Mouse (Mus musculus): ENCODE measurements around the gene Snrpn. TPM values are rescaled to one million over a fixed set of nuclear protein-coding genes. Genes with fewer than 3 reads are reported as not detected.
"Not testable (repeated sequence)": the region's sequence is repeated elsewhere in the genome, so short reads cannot be mapped to it uniquely, and the experiment has no call there.

Gene Snrpn
- total RNA-seq (2021): 10 to 100 TPM; 20.4 TPM
- long read RNA-seq, experiment 1, transcript Snrpn-201 (10 exons, 1,932 nt): major isoform, 22 of 27 reads
- long read RNA-seq, experiment 1, partial matches to known transcripts: 3 of 27 reads
- long read RNA-seq, experiment 1, other reads (novel, unspliced or antisense): 2 of 27 reads
- long read RNA-seq, experiment 2, transcript Snrpn-201 (10 exons, 1,932 nt): major isoform, 36 of 40 reads
- long read RNA-seq, experiment 2, partial matches to known transcripts: 0 of 40 reads
- long read RNA-seq, experiment 2, other reads (novel, unspliced or antisense): 4 of 40 reads

DNA sequence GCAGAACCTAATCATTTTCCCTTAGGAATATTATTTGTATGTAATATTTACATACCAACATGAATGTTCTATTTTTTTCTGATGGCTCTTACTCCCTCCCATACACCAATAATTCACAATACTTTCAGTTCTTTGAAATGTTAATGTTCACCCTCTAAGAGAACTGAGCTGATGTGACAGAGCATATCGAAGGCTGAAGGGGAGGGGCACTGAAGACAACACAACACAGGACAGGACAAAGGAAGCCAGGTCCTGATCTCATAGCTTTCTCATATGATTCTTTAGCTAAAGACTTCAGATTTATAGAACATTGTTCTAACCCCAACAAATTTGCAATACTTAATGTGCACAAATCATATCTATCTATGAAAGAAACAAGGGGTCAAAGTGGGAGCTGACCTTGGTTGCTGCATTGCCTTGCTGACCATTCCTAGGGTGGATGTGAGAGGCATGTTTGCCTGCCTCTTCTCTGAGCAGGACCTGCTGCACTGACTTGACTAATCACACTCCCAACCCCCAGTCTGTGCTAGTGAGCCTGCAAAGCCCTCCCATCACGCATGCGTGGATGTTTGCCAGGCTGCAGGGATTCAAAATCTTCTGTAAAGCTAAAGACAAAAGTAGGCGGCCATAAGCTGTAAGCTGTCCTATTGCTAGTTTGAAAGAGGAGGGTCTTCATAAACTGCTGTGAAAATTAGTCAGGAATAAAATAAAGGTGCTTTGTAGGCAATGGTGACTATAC lies at the start of gene Snrpn:
TSS of gene Snrpn (minus strand) at position 478 of the 739 bp plus-strand sequence.
- no peak for DNase-seq

DNA sequence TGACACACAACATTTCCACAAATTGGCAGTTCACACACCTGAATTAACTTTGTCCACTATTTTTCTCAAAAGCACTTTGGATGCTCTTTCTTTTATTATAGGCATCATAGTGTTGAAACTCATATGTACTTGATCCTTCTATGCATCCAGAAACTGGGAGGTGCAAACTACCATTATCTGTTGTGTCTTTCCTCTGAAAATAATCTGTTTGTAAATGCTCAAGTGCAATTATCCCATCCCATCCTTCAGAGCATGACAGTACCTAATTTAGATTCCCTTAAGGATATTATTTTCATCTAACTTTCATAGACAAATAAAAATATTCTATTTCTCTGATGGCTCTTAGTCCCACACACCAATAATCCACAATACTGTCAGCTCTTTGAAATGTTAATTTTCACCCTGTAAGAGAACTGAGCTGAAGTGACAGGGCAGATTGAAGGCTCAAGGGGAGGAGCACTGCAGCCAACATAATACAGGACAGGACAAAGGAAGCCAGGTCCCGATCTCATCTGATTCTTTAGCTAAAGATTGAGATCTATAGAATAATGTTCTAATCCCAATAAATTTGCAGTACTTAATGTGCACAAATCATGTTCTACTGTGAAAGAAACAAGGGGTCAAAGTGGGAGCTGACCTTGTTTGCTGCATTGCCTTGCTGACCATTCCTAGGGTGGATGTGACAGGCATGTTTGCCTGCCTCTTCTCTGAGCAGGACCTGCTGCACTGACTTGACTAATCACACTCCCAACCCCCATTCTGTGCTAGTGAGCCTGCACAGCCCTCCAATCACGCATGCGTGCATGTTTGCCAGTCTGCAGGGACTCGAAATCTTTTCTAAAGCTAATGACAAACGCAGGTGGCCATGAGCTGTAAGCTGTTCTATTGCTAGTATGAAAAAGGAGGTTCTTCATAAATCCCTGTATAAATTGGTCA lies 30.5 kb upstream of the Snrpn start:
- no peak for DNase-seq

- DNase-seq: no peak
Observed at GRCm38 (mm10) chr7:60125332-60125731, 14.7 kb downstream of the Snrpn start.

DNA sequence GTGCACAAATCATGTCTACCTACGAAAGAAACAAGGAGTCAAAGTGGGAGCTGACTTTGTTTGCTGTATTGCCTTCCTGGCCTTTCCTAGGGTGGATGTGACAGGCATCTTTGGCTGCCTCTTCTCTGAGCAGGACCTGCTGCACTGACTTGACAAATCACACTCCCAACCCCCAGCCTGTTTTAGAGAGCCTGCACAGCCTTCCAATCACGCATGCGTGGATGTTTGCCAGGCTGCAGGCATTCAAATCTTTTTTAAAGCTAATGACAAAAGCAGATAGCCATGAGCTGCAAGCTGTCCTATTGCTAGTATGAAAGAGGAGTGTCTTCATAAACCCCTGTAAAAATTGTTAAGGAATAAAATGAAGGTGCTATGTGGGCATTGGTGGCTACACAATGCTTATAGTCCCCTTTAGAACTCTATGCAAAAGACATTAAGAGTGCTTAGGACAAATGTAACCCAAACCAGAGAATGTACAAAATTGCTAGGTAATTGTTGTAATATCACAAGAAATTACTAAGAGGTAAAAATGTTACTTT lies 16.9 kb downstream of the Snrpn start:
- not testable (repeated sequence) for DNase-seq

- DNase-seq: no peak
Observed at GRCm38 (mm10) chr7:60122434-60123085, 17.5 kb downstream of the Snrpn start.

DNA sequence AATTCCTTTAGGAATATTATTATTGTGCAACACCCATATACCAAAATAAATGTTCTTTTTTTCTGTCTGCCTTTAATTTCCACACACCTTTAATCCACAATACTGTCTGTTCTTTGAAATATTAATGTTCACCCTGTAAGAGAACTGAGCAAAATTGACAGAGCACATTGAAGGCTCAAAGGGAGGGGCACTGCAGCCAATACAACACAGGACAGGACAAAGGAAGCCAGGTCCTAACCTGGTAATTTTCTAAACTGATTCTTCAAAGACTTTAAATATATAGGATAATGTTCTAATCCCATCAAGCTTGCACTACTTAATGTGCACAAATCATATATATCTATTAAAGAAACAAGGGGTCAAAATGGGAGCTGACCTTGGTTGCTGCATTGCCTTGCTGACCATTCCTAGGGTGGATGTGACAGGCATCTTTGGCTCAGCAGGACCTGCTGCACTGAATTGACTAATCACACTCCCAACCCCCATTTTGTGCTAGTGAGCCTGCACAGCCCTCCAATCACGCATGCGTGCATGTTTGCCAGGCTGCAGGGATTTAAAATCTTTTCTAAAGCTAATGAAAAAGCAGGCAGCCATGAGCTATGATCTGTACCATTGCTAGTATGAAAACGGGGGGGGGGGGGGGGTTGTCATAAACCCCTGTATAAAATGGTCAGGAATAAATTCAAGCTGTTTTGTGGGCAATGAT lies 42.7 kb downstream of the Snrpn start:
- DNase-seq: no peak

DNA sequence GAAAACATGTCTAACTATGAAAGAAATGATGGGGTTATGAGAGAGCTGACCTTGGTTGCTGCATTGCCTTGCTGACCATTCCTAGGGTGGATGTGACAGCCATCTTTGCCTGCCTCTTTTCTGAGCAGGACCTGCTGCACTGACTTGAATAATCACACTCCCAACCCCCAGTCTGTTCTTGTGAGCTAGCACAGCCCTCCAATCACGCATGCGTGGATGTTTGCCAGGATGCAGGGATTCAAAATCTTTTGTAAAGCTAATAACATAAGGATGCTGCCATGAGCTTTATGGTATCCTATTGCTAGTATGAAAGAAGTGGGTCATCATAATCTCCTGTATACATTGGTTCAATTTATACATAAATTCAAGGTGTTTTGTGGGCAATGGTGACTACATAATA lies 63.7 kb downstream of the Snrpn start:
- DNase-seq: no peak

DNA sequence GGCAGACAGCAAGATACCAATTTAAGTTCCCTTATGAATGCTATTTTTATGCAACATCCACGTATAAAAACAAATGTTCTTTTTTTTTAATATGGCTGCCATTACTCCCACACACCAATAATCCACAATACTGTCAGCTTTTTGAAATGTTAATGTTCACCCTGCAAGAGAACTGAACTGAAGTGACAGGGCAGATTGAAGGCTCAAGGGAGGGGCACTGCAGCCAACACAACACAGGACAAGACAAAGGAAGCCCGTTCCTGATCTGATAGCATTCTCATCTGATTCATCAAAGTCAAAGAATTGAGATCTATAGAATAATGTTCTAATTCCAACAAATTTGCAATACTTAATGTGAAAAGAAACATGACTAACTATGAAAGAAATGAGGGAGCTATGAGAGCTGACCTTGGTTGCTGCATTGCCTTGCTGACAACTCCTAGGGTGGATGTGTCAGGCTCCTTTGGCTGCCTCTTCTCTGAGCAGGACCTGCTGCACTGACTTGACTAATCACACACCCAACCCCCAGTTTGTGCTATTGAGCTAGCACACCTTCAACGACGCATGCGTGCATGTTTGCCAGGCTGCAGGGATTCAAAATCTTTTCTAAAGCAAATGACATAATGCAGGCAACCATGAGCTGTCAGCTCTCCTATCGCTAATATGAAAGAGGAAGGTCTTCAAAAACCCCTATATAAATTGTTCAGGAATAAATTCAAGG lies 92.4 kb downstream of the Snrpn start:
- DNase-seq: no peak

DNA sequence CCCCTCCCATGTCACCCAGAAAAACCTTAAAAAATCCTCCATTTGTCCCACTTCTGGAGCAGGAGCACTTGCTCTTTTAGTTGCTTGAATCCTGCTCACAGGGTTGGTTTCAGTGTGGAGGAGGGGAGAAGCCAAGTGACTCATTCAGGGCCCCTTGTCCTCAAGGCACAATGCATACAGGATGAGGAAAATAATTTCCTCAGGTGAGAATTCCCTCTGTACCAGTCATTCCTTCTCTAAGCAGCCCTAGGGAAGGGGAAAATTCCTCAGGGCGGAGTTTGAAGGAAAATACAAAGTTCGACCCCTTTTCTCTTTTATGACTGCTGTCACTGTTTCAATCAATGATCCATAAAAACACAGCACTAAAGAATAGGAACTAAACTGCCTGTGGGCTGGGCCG lies 126.8 kb downstream of the Snrpn start:
- DNase-seq: no peak

DNA sequence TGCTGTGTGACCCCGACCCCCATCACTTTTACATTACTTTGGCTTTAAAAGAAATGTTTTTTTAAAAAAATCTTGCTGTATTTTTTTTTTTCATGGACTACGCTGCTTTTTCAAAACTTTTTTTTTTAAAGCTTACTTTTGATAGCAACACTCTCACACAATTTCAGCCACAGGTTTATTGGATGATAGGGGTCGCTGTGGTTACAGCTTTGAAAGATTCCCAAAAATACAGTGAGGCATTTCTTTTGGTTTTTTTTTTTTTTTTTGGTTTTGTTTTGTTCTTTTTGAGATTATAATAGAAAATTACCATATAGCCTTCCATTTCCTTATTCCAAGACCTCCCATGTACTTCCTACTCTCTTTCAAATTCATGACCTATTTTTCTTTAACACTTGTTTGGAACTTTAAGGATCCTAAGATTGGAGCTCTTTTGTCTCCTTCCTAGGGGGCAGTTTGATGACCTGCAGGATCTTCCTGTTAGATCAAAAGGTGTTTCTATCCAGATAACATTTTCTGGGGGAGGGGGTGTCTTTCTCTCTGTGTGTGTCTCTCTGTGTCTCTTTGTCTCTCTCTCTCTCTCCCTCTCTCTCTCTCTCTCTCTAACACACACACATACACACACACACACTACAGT lies 132.2 kb downstream of the Snrpn start:
- DNase-seq: no peak

- DNase-seq: no peak
Observed at GRCm38 (mm10) chr7:60006262-60006661, 133.8 kb downstream of the Snrpn start.

DNA sequence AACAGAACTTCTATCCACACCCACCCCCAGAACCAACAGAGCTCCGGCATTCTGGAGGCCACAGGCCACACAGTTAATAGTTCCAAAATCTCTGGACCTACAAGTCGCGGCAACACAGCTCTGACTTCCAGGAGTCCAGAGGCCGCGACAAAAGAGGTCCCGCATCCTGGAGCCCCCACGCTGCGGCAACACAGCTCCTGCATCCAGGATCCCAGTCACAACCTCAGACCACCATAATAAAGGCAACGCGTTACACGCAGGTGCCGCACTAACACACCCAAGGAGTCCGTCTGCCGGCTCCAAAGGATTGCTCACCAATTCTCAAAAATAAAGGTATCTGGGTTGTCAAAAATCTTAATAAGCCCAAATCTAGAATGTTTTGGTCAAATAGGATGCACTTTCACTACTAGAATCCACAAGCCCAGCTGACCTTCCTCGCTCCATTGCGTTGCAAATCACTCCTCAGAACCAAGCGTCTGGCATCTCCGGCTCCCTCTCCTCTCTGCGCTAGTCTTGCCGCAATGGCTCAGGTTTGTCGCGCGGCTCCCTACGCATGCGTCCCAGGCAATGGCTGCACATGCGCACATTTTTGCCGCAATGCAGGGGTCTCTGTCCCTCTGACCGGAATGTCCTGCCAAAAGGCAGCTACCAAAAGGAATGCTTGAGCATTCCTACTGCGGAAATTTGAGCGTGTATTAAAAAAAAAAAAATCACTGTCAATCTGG lies 135.3 kb downstream of the Snrpn start, which contains the start of the genes Snurf and Gm38393:
TSS of gene Snurf (minus strand) at position 444 of the 725 bp plus-strand sequence.
TSS of gene Gm38393 (minus strand) at position 459 of the 725 bp plus-strand sequence.
- peak; percentile 39 for DNase-seq

DNA sequence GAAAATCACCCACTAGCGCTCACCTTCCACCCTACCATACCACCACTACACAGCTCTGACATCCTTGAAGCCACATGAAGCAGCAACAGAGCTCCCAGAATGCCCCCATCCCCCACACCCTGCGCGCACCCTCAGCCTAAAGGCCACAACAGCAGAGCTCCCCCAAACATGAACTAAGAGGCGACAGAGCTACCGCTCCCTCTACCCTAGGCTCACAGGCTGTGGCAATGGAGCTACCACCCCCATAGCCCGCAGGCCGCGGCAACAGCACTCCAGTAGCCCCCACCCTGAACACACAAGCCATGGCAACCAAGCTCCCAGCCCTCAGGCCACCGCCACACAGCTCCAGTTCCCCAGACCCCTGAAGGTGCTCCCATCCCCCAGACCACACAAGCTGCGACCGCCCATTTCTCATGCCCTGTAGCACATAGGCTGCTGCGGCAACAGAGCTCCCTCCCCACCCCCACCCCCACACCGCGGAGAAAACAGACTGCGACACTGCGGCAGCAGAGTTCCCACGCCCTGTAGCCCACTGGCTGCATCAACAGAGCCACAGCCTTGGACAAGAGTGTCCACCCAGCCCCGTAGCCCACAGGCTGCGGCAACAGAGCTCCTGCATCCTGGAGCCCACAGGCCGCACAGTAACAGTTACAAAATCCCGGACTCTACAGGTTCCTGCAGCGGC lies 136.0 kb downstream of the Snrpn start:
- DNase-seq: peak; percentile 8

GRCm38 (mm10) chr7:60003006-60003865 lies 136.8 kb downstream of the Snrpn start:
- no peak for DNase-seq

DNA sequence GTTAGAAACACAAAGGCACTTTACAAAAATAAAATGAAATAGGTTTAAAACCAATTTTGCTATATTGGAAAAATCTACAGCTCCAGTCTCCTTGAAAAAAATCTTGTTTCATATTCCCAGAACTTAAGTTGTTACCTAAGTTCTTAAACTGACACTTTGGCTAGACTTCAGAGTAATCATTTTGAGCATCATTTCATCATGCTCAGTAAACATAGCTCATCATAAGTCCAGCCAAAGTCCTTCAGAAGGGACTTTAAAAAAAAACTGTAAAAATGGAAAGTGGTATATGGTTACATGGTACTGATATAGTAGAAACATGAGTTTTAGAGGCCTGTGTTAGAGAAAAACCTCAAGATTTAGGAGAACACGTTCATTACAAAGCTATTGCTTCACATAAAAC lies 161.4 kb downstream of the Snrpn start:
- DNase-seq: no peak

Data from gastrocnemius, postnatal 10 days (tissue).